Mouse (Mus musculus) neural tube, embryonic 14.5 days (tissue): ENCODE data around the gene Max. TPM values are rescaled to one million over a fixed set of nuclear protein-coding genes. Genes with fewer than 3 reads are reported as not detected.

Experiments used
- ATAC-seq: fragments of 200-750 bp; cut with Nextera tagmentation; 2 replicates; pipeline ENCODE4 v1.8.0; 2017; ENCODE audit warnings: low read depth, mild to moderate bottlenecking, moderate TSS enrichment, moderate library complexity
- H3K27ac ChIP-seq: fragments of 300-500 bp; sonication (generic); 2 replicates; pipeline ENCODE4 v1.5.1; 2014; ENCODE audit warnings: low read depth, mild to moderate bottlenecking, control low read depth, low read length, moderate library complexity, mixed read lengths
- H3K27me3 ChIP-seq: fragments of 300-500 bp; sonication (generic); 2 replicates; pipeline ENCODE4 v1.6.1; 2014; ENCODE audit warnings: low read length; ENCODE audit not compliant: control insufficient read depth, insufficient read depth
- H3K36me3 ChIP-seq: fragments of 300-500 bp; sonication (generic); 2 replicates; pipeline ENCODE4 v1.6.1; 2014; ENCODE audit warnings: low read length, mixed read lengths; ENCODE audit not compliant: control insufficient read depth, insufficient read depth
- H3K4me1 ChIP-seq: fragments of 300-500 bp; sonication (generic); 2 replicates; pipeline ENCODE4 v1.6.1; 2014; ENCODE audit warnings: low read length; ENCODE audit not compliant: control insufficient read depth, insufficient read depth
- H3K4me2 ChIP-seq: fragments of 300-500 bp; sonication (generic); 2 replicates; pipeline ENCODE4 v1.6.1; 2014; ENCODE audit warnings: mild to moderate bottlenecking, low read depth, low read length, control low read depth
- H3K4me3 ChIP-seq: fragments of 300-500 bp; sonication (generic); 2 replicates; pipeline ENCODE4 v1.5.1; 2014; ENCODE audit warnings: low read depth, low read length, control low read depth, mixed read lengths
- H3K9ac ChIP-seq: fragments of 300-500 bp; sonication (generic); replicated peaks from 2 replicates; pipeline ENCODE4 v1.6.1; 2014; ENCODE audit warnings: low read depth, mild to moderate bottlenecking, control low read depth, low read length, mixed read lengths
- H3K9me3 ChIP-seq: fragments of 300-500 bp; sonication (generic); 2 replicates; pipeline ENCODE4 v1.6.1; 2016; ENCODE audit warnings: low read length; ENCODE audit not compliant: control insufficient read depth
- WGBS: fragments of 180-500 bp; shearing (Covaris S2); extraction: QIAGEN DNeasy Blood & Tissue Kit; methylation state at CpG from one replicate; pipeline ENCODE4 v1.1.7; 2014; 5-methylcytosine and 5-hydroxymethylcytosine counted together
- polyA plus RNA-seq: library from polyadenylated mRNA; unstranded; fragments of >200 nt; fragmentation: Nextera tagmentation; extraction: Ambion mirVana; gene quantifications from 2 replicates; pipeline ENCODE4 v1.2.1, GENCODE M21; 2014

Max gene
- polyA plus RNA-seq, 1 experiment from 2014 or later = 64.9 TPM

GRCm38 (mm10) chr12:76930177-76930576 is 31.8 kb downstream of the Max start:
- Histone ChIP-seq H3K9me3 (no peaks in the 10 kb centered on the region), H3K4me1 (no peaks in the 10 kb centered on the region), H3K27ac (no peak overlapping the region), H3K4me2 (no peak overlapping the region), H3K4me3 (no peak overlapping the region), H3K36me3 (no peaks in the 10 kb centered on the region), H3K27me3 (no peaks in the 10 kb centered on the region), H3K9ac (no peak overlapping the region)
- no peak for ATAC-seq
- 86% methylated on average over 6 of the region's 6 CpGs for WGBS

- H3K4me3 ChIP-seq = no peak overlapping the region
- H3K9ac ChIP-seq = no peak overlapping the region
- H3K9me3 ChIP-seq = no peaks in the 10 kb centered on the region
- 66% methylated on average over 10 of the region's 10 CpGs for WGBS
- no peak overlapping the region for H3K27ac ChIP-seq
- H3K36me3 ChIP-seq = no peaks in the 10 kb centered on the region
- no peaks in the 10 kb centered on the region for H3K27me3 ChIP-seq
- no peak for ATAC-seq
- no peaks in the 10 kb centered on the region for H3K4me1 ChIP-seq
- H3K4me2 ChIP-seq = no peak overlapping the region
Measured at GRCm38 (mm10) chr12:76927539-76927938, 34.5 kb downstream of the Max start.

GRCm38 (mm10) chr12:76927012-76927411 is 35.0 kb downstream of the Max start:
- H3K9me3 ChIP-seq = no peaks in the 10 kb centered on the region
- no peaks in the 10 kb centered on the region for H3K27me3 ChIP-seq
- 86% methylated on average over 3 of the region's 3 CpGs for WGBS
- H3K4me2 ChIP-seq = no peak overlapping the region
- no peak overlapping the region for H3K27ac ChIP-seq
- no peaks in the 10 kb centered on the region for H3K4me1 ChIP-seq
- no peak overlapping the region for H3K9ac ChIP-seq
- H3K4me3 ChIP-seq = no peak overlapping the region
- no peak for ATAC-seq
- H3K36me3 ChIP-seq = no peaks in the 10 kb centered on the region

DNA sequence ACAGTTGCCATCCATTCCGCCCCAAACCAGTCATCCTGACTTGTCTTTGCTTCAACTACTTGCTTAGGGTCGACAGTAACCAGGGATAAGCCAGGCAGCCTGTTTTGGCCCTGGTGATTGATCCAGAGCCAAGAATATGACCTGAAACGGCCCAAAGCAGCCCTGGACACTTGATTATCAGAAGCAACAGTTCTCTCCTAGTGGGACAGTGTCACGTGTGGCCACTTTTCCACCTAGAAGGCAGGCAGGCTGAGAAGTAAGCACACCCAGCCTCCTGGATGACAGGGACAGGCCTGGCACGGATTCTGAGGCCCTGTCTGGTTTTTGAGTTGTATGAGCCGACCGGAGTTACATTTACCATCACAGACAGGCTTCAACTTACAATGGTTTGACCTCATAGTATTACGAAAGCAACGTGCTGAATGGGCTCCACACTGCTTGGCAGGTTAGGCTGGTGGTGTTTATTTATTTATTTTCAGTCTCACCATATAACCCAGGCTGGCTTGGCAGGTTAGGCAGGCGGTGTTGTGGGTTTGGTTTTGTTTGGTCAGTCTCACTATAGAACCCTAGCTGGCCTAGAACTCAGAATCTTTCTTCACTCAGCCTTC is 35.6 kb downstream of the Max start:
- no peaks in the 10 kb centered on the region for H3K27me3 ChIP-seq
- WGBS = 85% methylated on average over 10 of the region's 10 CpGs
- no peak overlapping the region for H3K9ac ChIP-seq
- H3K9me3 ChIP-seq = no peaks in the 10 kb centered on the region
- no peaks in the 10 kb centered on the region for H3K4me1 ChIP-seq
- no peak overlapping the region for H3K27ac ChIP-seq
- H3K4me2 ChIP-seq = no peak overlapping the region
- H3K36me3 ChIP-seq = no peaks in the 10 kb centered on the region
- H3K4me3 ChIP-seq = no peak overlapping the region
- ATAC-seq = no peak

GRCm38 (mm10) chr12:76924904-76925604 is 36.9 kb downstream of the Max start:
- no peaks in the 10 kb centered on the region for H3K4me1 ChIP-seq
- no peak overlapping the region for H3K9ac ChIP-seq
- H3K27ac ChIP-seq = no peak overlapping the region
- H3K27me3 ChIP-seq = no peaks in the 10 kb centered on the region
- 94% methylated on average over 10 of the region's 10 CpGs for WGBS
- no peak overlapping the region for H3K4me2 ChIP-seq
- no peaks in the 10 kb centered on the region for H3K9me3 ChIP-seq
- no peak for ATAC-seq
- no peaks in the 10 kb centered on the region for H3K36me3 ChIP-seq
- no peak overlapping the region for H3K4me3 ChIP-seq

DNA sequence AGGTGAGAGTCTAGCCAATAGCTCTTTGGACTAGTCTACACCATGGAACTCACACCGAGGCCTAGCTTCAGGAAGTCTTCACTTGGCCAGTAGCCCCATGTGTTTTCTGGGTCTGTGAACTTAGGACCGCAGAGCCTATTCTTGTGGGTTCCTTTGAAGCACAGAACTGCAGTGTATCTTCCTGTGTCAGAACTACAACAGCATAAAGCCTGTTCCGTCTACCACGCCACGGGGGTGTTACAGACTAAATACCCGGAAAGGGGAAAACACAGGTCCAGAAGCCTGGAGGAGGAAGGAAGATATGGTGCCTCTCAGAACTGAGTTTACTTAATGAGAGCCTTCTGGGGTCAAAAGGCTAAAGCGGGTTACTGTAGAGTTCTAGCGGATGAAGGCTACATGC is 38.9 kb downstream of the Max start:
- WGBS = 91% methylated on average over 8 of the region's 8 CpGs
- no peaks in the 10 kb centered on the region for H3K36me3 ChIP-seq
- H3K27me3 ChIP-seq = no peaks in the 10 kb centered on the region
- H3K27ac ChIP-seq = no peak overlapping the region
- no peak overlapping the region for H3K4me2 ChIP-seq
- no peak for ATAC-seq
- no peak overlapping the region for H3K4me3 ChIP-seq
- H3K4me1 ChIP-seq = no peaks in the 10 kb centered on the region
- no peak overlapping the region for H3K9ac ChIP-seq
- no peaks in the 10 kb centered on the region for H3K9me3 ChIP-seq

- H3K4me3 ChIP-seq = no peak overlapping the region
- no peak for ATAC-seq
- H3K27ac ChIP-seq = no peak overlapping the region
- H3K9ac ChIP-seq = no peak overlapping the region
- 85% methylated on average over 8 of the region's 8 CpGs for WGBS
- no peaks in the 10 kb centered on the region for H3K9me3 ChIP-seq
- H3K4me2 ChIP-seq = no peak overlapping the region
- no peaks in the 10 kb centered on the region for H3K4me1 ChIP-seq
- H3K27me3 ChIP-seq = no peaks in the 10 kb centered on the region
- no peaks in the 10 kb centered on the region for H3K36me3 ChIP-seq
Measured at GRCm38 (mm10) chr12:76920990-76921389, 41.0 kb downstream of the Max start.

DNA sequence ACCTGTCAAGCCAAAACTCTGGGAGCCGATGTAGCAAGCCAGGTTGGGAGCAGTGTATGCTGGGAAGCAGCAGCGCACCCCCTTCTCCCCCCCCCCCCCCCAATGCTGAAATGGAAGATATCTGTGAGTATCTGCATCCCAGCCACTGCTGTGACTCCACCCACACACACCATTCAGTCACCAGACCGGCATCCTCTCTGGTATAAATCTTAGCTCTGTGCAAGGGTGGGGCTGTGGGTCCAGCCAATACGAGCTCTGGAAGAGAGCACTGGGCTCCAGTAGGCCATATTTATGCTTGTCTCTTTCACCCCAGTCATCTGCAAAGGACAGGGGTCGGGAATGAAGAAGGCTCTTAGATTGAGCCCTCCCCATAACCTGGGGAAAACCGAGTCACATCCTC is 41.6 kb downstream of the Max start:
- WGBS = 70% methylated on average over 6 of the region's 6 CpGs
- Histone ChIP-seq H3K4me3 (no peak overlapping the region), H3K27ac (no peak overlapping the region), H3K27me3 (no peaks in the 10 kb centered on the region), H3K36me3 (no peaks in the 10 kb centered on the region), H3K9ac (no peak overlapping the region), H3K9me3 (no peaks in the 10 kb centered on the region), H3K4me1 (no peaks in the 10 kb centered on the region), H3K4me2 (no peak overlapping the region)
- no peak for ATAC-seq

DNA sequence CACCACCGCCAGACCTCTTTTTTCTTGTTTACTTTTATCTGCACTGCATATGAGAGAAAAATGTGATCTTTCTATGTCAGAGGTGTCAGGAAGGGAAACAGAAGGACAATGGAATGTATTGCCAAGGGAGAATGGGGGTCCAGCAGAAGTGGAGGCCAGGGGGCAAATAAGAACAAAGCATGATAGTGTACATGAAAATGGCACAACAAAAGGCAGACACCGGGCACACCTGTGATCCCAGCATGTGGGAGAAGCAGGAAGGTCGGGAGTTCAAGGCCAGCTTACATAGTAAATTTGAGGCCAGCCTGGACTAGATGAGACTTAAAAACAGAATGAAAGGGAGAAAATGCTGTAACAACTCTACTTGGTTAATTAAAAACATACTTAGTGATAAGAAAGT is 43.1 kb downstream of the Max start:
- no peak overlapping the region for H3K9ac ChIP-seq
- 60% methylated on average over 3 of the region's 3 CpGs for WGBS
- no peaks in the 10 kb centered on the region for H3K36me3 ChIP-seq
- no peak for ATAC-seq
- H3K27me3 ChIP-seq = no peaks in the 10 kb centered on the region
- H3K4me2 ChIP-seq = no peak overlapping the region
- no peaks in the 10 kb centered on the region for H3K9me3 ChIP-seq
- H3K4me1 ChIP-seq = no peaks in the 10 kb centered on the region
- H3K4me3 ChIP-seq = no peak overlapping the region
- no peak overlapping the region for H3K27ac ChIP-seq
